Mouse (Mus musculus) lung, adult 2 months (tissue): ENCODE results near the gene Odf2l.

ENCODE experiments used
- CTCF ChIP-seq: fragments of 200-500 bp; IDR thresholded peaks from 2 replicates; pipeline ENCODE4 v1.5.1; 2011; ENCODE audit warnings: mild to moderate bottlenecking, low read length, control low read depth; ENCODE audit not compliant: insufficient read depth
- POLR2A ChIP-seq: fragments of 200-500 bp; IDR thresholded peaks from 2 replicates; pipeline ENCODE4 v1.6.1; 2011; ENCODE audit warnings: low read depth, mild to moderate bottlenecking, control low read depth, low read length, borderline replicate concordance; ENCODE audit errors: extremely low read depth

- TF ChIP-seq CTCF: no peak
- no peak for TF ChIP-seq POLR2A
These were observed 11.0 kb downstream of the Odf2l start for GRCm38 (mm10) chr3:145129356-145129755.
